Mouse (Mus musculus): ENCODE results near the gene Hipk4.
"Not testable (repeated sequence)": the region's sequence is repeated elsewhere in the genome, so short reads cannot be mapped to it uniquely, and the experiment has no call there.

Hipk4 gene

DNA sequence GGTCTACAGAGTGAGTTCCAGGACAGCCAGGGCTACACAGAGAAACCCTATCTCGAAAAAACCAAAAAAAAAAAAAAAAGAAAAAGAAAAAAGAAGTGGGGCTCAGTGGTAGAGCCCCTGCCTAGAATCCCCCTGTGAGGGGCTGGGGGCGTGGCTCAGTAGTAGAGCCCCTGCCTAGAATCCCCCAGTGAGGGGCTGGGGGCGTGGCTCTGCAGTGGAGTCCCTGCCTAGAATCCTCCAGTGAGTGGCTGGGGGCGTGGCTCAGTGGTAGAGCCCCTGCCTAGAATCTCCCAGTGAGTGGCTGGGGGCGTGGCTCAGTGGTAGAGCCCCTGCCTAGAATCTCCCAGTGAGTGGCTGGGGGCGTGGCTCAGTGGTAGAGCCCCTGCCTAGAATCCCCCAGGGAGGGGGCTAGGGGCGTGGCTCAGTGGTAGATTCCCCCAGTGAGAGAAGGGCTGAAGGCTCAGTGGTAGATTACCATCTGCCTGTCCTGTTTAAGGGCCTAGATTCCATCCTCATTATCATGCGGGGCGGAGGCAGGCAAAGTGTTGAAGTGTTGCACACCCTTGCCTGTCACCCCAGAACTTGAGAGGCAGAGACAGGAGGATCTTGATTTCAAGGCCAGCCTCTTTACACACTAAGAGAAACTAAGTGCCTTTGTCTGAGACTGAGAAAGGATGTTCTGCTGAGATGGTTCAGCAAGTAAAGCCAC lies 28.3 kb upstream of the Hipk4 start:
- not testable (repeated sequence) for DNase-seq (ENCODE audit: low read depth)

DNA sequence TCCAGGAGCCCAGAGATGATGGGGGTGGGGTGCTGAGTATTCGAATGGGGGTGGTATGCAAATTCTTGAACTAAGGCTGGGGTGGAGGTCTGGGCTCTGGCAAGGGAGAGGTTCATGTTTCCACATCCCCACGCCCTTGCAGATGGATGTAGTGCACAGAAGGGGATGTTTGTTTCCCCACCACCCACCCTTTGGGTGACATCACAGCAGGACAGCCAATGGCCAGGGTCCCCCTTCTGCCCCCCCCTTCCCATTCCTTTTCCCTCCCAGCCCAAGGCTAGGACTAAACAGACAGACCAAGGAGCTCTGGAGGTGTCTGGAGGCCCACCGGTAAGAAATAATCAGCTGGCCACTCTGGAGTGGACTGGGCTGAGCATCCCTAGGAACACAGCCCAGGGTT lies 24.0 kb upstream of the Hipk4 start, which contains the start of gene Prx:
TSS of gene Prx (plus strand) at position 289 of the 400 bp plus-strand sequence.
- no peak for DNase-seq (ENCODE audit: low read depth)

DNA sequence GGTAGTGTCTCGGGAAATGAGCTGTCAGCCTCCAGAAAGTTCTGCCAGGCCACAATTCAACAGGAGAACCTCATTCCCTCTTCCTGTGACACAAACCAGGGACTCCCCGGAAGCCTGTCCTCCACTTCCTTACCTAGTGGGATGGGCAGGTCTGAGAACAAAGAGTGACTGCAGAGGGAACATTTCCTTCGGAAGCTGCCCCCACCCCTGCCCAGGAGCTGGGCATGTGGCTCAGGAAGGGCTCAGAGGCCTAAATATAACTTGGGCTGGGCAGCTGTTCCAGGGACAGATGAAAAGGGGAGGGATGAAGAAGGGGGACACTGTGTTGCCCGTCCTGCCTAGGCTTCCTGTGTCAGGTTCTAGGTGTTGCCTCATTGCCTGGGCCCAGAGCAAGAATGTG lies 21.4 kb upstream of the Hipk4 start:
- no peak for DNase-seq (ENCODE audit: low read depth)

DNA sequence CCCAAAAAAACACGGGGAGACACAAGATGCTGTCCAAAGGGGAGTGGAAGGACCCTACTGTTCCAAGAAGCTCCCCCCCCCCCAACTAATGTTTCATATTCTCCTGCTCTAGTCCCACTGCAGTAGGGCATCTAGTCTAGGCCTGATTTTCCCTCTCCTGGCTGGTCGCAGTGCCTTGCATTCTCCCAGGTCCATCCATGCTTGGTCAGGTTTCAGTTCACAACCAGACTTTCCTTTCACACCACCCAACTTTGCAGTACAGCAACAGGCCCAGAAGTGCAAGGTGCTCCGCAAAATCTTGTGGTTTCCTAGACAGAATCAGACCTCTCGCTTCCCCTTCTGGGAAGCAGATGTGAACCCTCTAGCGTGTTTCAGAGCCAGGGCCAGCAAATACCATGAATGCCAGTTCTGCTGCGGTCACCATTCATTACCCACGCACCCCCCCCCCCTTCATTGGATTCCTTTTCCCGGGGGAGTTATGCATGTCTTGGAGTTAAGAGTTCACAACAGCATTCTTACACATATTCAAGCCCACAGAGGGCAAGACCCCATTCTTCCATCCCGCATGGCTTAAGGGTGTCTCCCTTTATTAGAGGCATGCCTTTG lies 16.2 kb upstream of the Hipk4 start:
- no peak for DNase-seq (ENCODE audit: low read depth)

DNA sequence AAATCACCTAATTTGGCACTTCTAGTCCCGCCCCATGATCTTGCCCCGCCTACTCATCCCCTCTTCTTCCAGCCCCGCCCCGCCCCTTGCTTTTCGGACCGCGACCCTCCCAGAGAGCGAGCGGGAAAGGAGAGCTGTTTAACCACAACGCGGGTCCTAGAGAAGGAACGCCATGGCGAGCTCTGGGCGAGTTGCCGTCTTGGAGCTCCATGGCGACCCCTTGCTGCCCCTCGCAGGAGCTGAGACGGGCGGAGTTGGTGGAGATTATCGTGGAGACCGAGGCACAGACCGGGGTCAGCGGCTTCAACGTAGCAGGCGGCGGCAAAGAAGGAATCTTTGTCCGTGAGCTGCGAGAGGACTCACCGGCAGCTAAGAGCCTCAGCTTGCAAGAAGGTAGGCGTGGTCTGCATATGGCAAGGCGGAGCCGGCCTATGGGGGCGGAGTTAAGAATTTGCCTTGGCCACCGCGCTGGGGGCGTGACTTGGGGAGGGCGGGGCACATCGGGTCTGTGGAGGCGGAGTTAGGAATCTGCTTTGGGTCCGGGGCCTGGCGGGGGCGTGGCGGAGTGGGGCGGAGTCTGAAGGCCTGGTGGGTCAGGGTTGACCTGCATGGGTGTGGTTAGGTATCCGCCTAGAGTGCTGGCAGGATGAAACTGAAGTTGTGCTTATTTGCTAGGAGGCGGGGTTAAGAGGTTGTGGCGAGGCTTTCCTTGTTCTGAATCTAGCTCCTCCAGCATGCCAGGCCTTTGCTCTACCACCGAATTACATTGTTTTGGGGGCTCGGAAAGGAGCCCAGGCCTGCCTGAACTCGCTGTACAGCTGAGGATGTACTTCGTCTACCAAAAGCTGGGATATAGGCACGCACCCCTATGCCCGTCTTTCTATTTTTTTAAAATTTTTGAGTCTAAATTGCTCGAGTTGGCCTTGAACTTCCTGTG lies 15.1 kb upstream of the Hipk4 start:
- DNase-seq (ENCODE audit: low read depth), result peak; percentile 85

DNA sequence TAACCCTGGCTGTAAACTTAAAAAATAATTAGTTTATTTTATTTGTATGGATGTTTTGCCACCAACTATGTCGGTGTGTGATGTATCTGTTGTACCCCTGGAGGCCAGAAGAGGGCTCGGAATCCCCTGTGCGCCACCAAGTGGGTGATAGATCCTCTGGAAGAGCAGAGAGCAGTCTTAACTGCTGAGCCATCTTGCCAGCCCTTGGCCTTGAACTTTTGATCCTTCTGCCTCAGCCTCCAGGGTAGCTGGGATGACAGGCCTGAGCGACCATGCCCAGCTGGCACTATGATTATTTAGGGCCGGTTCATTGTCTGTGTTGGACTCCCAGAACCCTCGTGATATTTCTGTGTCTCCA lies 14.4 kb upstream of the Hipk4 start:
- DNase-seq (ENCODE audit: low read depth), result no peak

DNA sequence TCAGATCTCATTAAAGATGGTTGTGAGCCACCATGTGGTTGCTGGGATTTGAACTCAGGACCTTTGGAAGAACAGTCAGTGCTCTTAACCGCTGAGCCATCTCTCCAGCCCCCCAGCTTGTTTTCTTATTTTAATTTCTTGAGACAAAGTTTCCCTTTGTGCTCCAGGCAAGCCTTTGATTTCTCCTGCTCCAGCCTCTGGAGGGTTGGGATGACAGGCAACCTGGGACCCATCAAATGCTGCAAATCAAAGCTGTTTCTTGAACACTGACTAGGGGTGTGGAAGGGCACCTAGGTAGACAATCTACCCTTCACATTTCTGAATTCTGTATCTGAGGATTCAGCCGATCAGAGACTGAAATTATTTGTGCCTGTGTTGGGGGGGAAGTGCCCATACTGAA lies 12.3 kb upstream of the Hipk4 start:
- DNase-seq (ENCODE audit: low read depth), result no peak

DNA sequence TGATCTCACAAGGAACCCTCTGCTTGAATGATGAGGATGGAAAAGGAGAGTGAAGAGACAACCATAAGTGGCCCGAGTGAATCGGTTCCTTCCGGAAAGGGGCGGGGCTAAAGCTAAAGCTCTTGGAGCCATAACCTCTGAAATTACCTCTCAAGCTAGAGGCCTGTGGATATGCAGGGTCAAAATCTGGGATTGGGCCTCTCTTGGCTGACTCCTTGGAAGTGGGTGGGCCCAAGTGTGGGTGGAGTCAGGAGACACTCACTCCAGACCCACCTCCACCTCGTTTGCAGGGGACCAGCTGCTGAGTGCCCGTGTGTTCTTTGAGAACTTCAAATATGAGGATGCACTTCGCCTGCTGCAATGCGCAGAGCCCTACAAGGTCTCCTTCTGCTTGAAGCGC lies 8.1 kb upstream of the Hipk4 start:
- DNase-seq (ENCODE audit: low read depth), result no peak

DNA sequence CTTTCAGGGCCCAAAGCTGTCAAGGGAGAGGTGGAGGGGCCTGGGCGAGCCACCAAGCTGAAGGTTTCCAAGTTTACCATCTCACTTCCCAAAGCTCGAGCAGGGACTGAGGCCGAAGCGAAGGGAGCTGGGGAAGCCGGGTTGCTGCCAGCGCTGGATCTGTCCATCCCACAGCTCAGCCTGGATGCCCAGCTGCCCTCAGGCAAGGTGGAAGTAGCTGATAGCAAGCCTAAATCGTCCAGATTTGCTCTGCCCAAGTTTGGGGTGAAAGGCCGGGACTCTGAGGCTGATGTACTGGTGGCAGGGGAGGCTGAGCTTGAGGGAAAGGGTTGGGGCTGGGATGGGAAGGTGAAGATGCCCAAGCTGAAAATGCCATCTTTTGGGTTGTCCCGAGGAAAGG lies 4.8 kb upstream of the Hipk4 start:
- no peak for DNase-seq (ENCODE audit: low read depth)

DNA sequence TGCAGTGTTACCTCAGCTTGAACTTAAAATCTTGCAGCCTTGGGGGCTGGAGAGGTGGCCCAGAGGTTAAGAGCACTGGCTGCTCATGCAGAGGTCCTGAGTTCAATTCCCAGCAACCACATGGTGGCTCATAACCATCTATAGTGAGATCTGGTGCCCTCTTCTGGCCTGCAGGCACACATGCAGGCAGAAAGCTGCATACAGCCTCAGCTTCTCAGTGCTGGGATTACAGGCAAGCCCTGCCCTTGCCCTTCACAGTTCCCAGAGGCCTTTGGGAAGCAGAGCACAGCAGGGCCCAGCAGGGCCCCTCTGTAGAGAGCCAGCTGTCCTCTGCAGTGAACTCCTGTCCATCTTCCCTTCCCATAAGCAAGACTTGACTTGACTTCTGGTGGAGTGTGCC lies 3.0 kb upstream of the Hipk4 start:
- no peak for DNase-seq (ENCODE audit: low read depth)

DNA sequence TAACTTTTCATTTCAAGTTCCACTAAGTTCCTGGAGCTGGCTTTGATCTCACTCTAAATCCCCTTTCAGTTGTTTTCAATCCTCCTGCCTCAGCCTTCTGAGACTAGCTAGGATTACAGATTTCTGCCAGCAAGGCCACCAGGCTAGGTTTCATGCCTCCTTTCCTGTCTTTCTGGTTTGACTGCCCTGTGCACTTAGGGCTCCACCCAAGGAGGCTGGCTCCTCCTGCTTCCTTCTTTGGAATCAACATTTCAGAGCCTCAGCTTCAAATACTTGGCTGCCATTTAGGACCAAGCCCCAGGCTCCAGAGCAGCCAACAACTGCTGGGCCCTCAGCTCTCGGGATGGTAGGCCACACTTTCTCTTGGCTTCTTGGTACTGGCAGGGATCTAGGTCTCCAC lies 2.5 kb upstream of the Hipk4 start:
- DNase-seq (ENCODE audit: low read depth), result no peak

DNA sequence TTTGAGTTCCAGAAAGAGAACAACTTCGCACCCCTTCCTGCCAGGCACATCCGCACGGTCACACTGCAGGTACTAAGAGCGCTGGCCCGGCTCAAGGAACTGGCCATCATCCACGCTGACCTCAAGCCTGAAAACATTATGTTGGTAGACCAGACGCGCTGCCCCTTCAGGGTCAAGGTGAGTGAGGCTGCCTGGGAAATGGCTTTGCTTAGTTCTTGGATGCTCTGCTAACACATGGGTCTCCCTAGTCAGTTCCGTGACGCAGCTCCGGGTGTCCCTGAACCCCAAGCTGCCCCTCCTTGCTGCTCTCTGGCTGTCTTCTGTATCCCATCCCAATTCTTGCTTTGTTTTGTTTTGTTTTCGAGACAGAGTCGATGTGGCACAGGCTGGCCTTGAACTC lies 738 bp downstream of the Hipk4 start:
- DNase-seq (ENCODE audit: low read depth), result no peak

DNA sequence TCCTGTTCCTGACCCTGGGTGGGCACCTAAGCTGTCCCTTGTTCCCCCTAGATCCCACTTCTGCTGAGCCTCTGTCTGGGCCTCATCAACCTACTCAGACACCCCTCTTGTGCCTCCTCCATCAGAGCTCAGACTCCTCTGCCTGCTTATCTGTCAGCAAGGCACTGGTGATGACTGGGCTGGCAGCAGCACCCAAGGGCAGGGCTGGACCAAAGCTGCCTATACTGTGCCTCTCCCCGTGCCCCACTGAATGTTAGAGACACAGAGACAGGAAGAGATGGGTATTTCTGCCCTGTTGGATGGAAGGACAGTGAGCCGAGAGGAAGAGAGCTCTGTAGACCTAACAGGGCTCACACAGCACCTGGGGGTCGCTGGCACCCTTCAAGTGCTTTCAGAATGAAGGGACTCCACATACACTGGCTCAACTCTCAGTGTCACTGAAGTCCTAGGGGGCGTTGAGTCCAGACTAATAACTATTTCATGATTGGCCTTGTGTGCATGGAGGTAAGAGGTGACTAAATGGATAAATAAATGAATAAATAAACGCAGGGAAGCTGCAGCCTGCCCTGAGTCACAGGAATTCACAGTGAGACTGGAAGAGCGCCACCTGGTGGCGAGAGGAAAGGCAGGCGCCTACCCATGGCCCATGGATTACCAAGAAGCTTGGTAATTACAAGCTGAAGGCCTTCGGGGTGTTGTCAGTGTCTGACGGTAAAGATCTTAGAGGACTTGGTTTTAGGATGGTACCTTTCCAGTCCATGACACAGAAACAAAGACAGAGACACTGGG lies 3.2 kb downstream of the Hipk4 start:
- DNase-seq (ENCODE audit: low read depth), result peak; percentile 48

DNA sequence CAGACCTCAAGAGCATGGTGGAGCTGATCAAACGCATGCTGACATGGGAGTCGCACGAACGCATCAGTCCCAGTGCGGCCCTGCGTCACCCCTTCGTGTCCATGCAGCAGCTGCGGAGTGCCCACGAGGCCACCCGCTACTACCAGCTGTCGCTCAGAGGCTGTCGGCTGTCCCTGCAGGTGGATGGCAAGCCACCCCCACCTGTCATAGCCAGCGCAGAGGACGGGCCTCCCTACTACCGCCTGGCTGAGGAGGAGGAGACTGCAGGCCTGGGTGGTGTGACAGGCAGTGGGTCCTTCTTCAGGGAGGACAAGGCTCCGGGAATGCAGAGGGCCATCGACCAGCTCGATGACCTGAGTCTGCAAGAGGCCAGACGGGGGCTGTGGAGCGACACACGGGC lies 6.0 kb downstream of the Hipk4 start:
- no peak for DNase-seq (ENCODE audit: low read depth)

DNA sequence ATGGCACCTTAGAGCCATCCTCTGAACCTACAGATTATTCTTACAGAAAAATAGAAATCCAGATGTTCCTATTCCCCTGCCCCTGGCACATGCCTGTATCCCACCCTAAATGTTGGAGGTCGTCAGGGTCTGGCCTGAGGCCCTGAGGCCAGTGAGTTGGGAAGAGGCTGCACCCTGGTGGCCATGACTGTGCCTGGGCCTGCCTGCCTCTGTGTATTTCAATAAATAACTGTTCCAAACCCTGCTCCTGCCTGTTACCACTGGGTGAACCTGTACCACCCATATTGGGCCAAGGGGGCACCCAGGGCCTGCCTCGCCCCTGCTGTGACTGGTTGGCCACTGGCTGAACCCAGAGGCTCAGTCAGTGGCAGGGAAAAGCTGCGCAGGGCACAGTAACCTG lies 7.9 kb downstream of the Hipk4 start:
- DNase-seq (ENCODE audit: low read depth), result no peak

DNA sequence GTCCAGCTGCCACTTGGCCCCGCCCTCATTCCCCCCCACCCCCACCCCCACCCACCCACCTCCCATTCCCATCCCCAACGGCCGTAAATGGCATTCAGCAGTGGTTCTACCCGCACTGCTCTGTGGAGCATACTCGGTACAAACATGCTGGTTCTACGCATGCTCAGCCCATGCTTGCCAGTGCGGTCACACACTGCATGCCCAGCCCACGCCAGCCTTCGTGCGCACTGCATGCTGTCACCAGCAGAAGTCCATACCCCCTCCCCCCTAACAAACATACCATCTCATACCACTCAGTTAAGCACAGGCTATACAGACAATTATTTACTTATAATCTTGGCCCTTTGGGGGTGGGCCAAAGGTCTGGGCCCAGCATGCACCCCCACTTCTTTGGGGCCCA lies 8.6 kb downstream of the Hipk4 start:
- no peak for DNase-seq (ENCODE audit: low read depth)

DNA sequence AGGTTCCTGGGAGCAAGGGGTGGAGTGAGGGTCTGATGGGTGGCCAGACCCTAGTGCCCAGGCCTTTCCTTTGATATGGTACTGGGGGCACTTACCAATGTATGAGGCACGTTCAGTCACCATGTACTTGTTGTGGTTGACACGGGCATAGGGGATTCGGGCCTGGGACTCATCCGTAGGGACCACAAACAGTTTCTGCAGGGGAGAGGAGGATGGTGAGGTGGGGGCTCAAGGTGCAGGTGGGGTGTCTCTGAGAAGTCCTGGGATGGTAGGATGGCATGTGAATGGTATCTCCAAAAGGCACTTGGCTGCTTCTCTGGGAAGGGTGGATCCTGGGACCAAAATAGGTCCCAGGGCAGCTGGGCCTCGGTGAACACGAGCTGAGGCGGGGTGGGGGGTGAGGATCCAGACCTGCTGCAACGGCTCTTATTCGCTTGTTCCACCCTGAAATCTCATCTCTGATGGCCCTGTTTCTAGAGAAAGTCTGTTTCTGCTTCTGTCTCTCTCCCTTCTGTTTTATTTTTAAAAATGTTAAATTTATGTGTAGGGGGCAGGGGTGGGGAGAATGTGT lies 9.5 kb downstream of the Hipk4 start:
- DNase-seq (ENCODE audit: low read depth), result no peak

DNA sequence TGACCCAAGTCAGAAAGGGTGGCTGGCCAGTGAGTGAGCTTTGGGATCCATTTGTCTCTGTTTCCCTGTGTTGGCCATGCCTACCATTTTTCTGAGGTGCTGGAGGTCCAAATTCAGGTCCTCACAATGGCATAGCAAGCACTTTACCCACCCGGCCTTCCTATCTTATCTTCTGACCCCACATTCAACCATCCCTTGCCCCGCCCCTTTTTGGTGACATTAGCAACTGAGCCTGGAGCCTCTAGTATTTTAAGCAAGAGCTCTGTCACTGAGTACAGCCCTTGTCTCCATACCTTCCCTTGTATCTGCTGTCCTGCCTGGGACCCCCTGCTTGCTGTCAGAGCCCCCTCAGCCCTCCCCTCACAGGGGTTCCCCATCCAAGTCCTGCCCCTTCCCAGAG lies 12.3 kb downstream of the Hipk4 start:
- no peak for DNase-seq (ENCODE audit: low read depth)

DNA sequence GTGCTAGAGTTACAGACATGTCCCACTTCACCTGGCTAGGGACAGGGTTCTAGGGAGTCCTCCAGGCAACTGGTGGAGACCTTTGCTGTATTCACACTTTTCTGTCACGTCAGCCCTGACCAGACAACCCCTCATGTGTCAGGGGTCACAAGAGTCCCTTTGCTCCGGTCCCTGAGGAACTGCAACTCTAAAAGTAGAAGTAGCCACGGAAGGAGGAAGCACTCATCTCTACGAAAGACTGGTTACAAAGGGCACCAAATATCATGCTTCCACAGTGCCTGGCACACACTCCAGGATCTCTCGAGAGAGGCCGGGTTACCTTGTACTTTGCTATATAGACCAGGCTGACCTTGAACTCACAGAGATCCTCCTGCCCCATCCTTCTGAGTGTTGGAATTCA lies 13.6 kb downstream of the Hipk4 start:
- DNase-seq (ENCODE audit: low read depth), result no peak

DNA sequence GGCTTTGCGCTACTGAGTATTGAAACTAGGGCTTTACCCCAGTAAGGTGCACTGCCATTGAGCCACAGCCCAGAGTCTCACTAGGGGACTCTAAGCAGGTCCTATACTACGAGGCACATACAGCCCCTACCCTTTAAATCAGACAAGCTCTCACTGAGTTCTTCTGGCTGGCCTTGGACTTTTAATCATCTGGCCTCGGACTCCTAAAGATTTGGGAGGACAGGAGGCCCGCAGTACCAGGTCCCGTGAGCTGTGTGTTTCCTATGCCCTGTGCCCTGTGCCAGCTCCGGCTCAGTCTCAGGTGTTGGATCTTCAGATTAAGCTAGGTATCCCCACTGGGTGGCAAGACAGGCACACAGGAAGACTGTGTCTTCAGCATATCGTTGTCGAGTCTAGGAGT lies 14.9 kb downstream of the Hipk4 start:
- no peak for DNase-seq (ENCODE audit: low read depth)

DNA sequence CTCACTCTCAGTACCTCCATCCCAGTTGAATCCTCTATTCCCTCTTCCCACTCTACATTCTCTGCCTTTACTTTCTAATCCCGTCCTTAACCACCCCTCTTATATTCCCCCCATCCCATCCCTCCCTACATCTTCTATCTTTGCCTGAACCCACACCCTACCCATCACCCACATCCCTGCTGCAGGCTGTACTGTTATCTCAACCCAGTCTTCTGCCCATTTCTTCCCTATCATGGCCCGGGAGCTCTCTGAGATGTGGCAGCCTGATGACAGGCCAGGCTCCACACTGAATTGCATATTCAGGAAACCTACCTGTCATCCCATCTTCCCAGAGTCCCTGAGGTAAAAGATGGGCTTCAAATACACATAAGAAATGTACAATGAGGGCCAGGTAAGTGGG lies 15.7 kb downstream of the Hipk4 start:
- DNase-seq (ENCODE audit: low read depth), result no peak

DNA sequence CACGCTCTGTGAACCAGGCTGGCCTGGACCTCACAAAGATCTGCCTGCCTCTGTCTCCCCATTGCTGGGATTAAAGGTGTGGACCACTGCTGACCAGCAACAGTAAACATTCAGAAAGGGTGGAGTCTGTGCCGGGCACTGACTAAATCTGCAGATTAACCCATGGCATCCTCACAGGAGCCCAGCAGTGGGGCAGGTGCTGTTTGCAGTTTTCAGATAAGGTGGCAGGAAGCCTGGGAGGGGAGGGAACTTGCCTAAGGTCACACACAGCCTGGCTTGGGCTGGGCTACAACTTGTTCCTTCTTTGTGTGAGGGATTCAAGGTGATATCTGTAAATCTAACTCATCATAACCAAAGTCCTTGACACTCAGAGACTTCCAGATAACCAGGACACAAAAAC lies 17.5 kb downstream of the Hipk4 start:
- DNase-seq (ENCODE audit: low read depth), result no peak
